Mouse (Mus musculus): ENCODE results near the gene Ccdc96. TPM values are rescaled to one million over a fixed set of nuclear protein-coding genes. Genes with fewer than 3 reads are reported as not detected.

Ccdc96 gene
- polyA plus RNA-seq (2012; rRNA removed), result 0.16 and 0.81 TPM in 2 replicates

- peak; percentile 76 for DNase-seq (ENCODE audit: low read depth)
Observed at GRCm38 (mm10) chr5:36484171-36484990, at the start of gene Ccdc96, which contains the start of gene Tada2b. Gene Ccdc96, plus strand, starts transcription at chr5:36484588. Gene Tada2b, minus strand, starts transcription at chr5:36484285.

GRCm38 (mm10) chr5:36436858-36437257 is 47.5 kb upstream of the Ccdc96 start:
- DNase-seq (ENCODE audit: low read depth), result no peak

- DNase-seq (ENCODE audit: low read depth), result no peak
Observed at GRCm38 (mm10) chr5:36440741-36441140, 43.6 kb upstream of the Ccdc96 start.

GRCm38 (mm10) chr5:36444611-36445010 is 39.8 kb upstream of the Ccdc96 start:
- no peak for DNase-seq (ENCODE audit: low read depth)

GRCm38 (mm10) chr5:36445028-36445427 is 39.4 kb upstream of the Ccdc96 start:
- peak; percentile 63 for DNase-seq (ENCODE audit: low read depth)

GRCm38 (mm10) chr5:36446166-36446890 is 38.1 kb upstream of the Ccdc96 start:
- no peak for DNase-seq (ENCODE audit: low read depth)

GRCm38 (mm10) chr5:36447872-36448271 is 36.5 kb upstream of the Ccdc96 start:
- no peak for DNase-seq (ENCODE audit: low read depth)

- no peak for DNase-seq (ENCODE audit: low read depth)
Observed at GRCm38 (mm10) chr5:36449710-36450358, 34.6 kb upstream of the Ccdc96 start.

- DNase-seq (ENCODE audit: low read depth), result no peak
Observed at GRCm38 (mm10) chr5:36451119-36451518, 33.3 kb upstream of the Ccdc96 start.

- no peak for DNase-seq (ENCODE audit: low read depth)
Observed at GRCm38 (mm10) chr5:36451872-36452389, 32.5 kb upstream of the Ccdc96 start.

GRCm38 (mm10) chr5:36452821-36453220 is 31.6 kb upstream of the Ccdc96 start:
- DNase-seq (ENCODE audit: low read depth), result no peak

GRCm38 (mm10) chr5:36457706-36458105 is 26.7 kb upstream of the Ccdc96 start:
- no peak for DNase-seq (ENCODE audit: low read depth)

GRCm38 (mm10) chr5:36458926-36459325 is 25.5 kb upstream of the Ccdc96 start:
- no peak for DNase-seq (ENCODE audit: low read depth)

GRCm38 (mm10) chr5:36460712-36461111 is 23.7 kb upstream of the Ccdc96 start:
- DNase-seq (ENCODE audit: low read depth), result no peak

GRCm38 (mm10) chr5:36461231-36461630 is 23.2 kb upstream of the Ccdc96 start:
- DNase-seq (ENCODE audit: low read depth), result no peak

GRCm38 (mm10) chr5:36462810-36463209 is 21.6 kb upstream of the Ccdc96 start:
- no peak for DNase-seq (ENCODE audit: low read depth)

- DNase-seq (ENCODE audit: low read depth), result no peak
Observed at GRCm38 (mm10) chr5:36463391-36463790, 21.0 kb upstream of the Ccdc96 start.

GRCm38 (mm10) chr5:36464709-36465661 is 19.4 kb upstream of the Ccdc96 start, which contains the start of gene Grpel1:
Gene Grpel1, plus strand, starts transcription at chr5:36464998.
- peak; percentile 98 for DNase-seq (ENCODE audit: low read depth)

- DNase-seq (ENCODE audit: low read depth), result no peak
Observed at GRCm38 (mm10) chr5:36465889-36466288, 18.5 kb upstream of the Ccdc96 start.

- no peak for DNase-seq (ENCODE audit: low read depth)
Observed at GRCm38 (mm10) chr5:36471206-36471605, 13.2 kb upstream of the Ccdc96 start.
